Mouse (Mus musculus) c-Kit-negative CD71-positive TER-119-positive erythroid progenitor cells, embryonic 14.5 days (primary cell): ENCODE measurements around the gene Enah.

Experiments used
- DNase-seq: peaks from one replicate; pipeline ENCODE4 v3.0.0-alpha.2; 2013; ENCODE audit warnings: low read depth, low spot score

Enah gene

DNA sequence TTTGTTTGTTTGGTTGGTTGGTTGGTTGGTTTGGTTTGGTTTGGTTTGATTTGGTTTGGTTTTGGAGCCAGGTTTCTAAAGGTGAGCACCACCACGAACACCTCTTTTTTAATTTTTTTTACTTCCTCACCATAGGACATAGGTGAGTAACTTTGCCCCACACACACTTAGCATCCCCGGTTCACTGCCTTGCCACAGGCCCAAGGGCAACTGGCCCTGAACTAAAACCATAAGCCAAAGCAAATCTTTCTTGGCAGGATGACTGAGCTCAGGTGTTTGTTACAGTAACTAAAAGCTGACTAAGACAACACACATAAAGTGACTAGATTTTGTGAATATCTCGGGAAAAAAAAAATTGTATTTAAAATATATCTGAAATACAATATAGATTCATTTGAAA lies 172.4 kb downstream of the Enah start:
- DNase-seq = no peak
